Mouse (Mus musculus): Measurements from ENCODE around the gene Aimp2.

Gene Aimp2

GRCm38 (mm10) chr5:143897635-143898330, 11.9 kb downstream of the Aimp2 start, which contains the start of gene Ankrd61:
Gene Ankrd61, minus strand, starts transcription at chr5:143897685.
- DNase-seq, result no peak

GRCm38 (mm10) chr5:143893396-143893795, 16.3 kb downstream of the Aimp2 start:
- DNase-seq, result no peak

DNA sequence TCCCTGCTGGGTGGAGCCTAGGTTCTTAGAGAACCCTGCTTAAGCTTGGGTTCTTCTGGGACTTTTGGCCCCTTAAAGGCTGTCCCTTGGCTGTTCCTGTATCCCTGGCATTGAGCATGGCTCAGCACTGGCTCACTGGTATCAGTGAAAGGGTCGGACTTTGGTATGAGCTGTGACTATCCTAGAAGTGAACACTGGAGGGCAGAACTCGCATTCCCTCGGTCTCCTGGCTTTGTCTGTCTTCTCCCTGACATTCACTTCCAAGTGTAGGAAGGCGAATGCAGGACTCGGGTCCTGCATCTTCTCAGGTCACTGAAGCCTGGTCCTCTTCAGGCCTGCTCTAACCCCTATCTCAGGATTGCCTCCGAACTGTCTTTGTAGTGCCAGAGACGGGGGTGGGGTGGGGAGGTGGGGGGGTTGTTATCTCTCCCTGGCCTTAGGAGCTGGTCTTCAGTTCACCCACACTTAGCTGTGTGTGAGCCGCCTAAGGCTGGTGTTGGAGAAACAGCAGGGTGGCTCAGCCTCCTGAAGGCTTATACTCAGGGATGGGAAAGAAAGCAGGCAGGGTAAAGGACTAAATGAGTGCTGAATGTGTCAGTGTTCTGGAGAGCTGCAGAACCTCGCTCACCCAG, 17.3 kb downstream of the Aimp2 start:
- no peak for DNase-seq

GRCm38 (mm10) chr5:143890741-143891140, 18.9 kb downstream of the Aimp2 start:
- DNase-seq, result no peak

- DNase-seq, result no peak
Observed at GRCm38 (mm10) chr5:143885274-143885673, 24.4 kb downstream of the Aimp2 start.

DNA sequence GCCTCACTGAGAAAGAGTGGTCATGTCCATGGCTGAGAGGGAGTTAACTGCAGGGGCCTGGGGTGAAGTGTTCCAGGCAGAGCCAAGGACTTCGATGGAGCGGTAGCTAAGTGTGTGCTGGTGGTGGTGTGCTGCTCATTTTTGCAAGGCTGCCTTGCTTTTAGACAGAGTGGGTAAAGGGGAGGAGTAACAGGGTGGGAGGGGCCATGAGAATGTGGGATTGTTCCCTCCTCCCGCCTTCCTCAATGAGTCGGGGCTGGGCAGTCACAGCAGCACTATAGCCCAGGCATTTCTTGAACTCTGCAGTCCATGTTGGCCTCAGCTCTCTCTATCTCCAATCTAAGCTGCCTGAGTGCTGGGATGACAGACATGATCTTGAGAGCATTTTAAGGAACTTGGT, 35.1 kb downstream of the Aimp2 start:
- DNase-seq, result no peak

DNA sequence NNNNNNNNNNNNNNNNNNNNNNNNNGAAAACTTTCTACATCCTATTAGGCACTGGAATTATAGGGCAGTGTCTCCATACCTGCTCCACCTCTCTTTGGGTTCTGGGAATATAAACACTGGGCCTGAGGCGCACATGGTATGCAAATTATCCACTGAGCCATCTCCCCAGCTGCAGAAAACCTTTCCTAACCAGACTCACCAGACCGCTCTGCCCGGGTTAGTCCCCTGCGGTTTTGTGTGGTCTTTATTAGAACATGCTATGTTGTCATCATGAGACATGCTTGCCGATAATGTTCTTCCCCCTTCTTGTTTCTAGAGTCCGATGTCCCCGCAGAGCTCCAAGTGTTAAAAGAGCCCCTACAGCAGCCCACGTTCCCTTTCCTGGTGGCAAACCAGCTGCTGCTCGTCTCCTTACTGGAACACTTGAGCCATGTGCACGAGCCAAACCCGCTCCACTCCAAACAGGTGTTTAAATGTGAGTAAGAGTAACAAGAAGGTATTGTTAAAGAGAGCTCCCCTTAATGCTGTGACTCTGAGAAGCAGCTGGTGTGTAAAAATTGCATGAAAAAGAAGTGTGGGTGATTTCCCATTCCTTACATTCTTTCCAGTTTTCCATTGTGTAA, 38.0 kb downstream of the Aimp2 start:
- no peak for DNase-seq

All from right cerebral cortex, adult 18-20 months (tissue).